Mouse (Mus musculus): ENCODE measurements around the gene Eftud2. TPM values are rescaled to one million over a fixed set of nuclear protein-coding genes. Genes with fewer than 3 reads are reported as not detected.
A peak's percentile ranks its signal among the peaks of the same experiment; 100 is the strongest.

Gene Eftud2
- polyA plus RNA-seq, 1 experiment = 190 TPM

DNA sequence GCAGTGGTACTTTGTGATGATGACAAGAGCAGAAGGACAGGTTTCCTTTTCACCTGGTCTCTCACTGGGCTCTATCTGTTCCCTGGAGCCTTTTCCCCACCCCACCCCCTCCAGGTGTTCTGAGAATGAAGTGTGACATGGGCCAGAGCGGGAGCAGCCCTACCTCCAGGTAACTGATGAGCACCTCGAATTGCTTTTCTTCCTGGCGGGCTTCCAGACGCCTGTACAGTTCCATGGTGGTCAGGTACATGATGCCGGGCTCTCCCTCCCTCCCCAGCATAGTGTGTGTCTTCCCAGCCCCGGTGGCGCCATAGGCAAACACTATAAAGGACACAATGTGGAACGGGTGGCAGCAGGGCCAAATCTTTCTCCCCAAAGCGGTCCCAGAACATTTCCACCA, 34.6 kb upstream of the Eftud2 start:
- Histone ChIP-seq H3K79me3 (ENCODE audit: low read depth) (peaks cover 46% of the 10 kb centered on the region), H3K36me3 (ENCODE audit: control insufficient read depth, insufficient read depth) (peaks cover 78% of the 10 kb centered on the region), H3K4me3 (ENCODE audit: insufficient read depth, poor library complexity, severe bottlenecking) (no peak overlapping the region), H3K79me2 (ENCODE audit: control insufficient read depth, insufficient read depth) (peaks cover 62% of the 10 kb centered on the region), H3K27me3 (ENCODE audit: control insufficient read depth, insufficient read depth, insufficient read length) (no peaks in the 10 kb centered on the region), H3ac (ENCODE audit: control insufficient read depth, insufficient read length, low read depth) (no peak overlapping the region)
- TF ChIP-seq CTCF (IDR thresholded peaks at IDR 0.05; ENCODE audit: control insufficient read depth, insufficient read depth, insufficient read length) (no peak), MYOG (IDR thresholded peaks at IDR 0.05; ENCODE audit: control insufficient read depth, extremely low read depth, insufficient read length) (no peak), USF1 (IDR thresholded peaks at IDR 0.05; ENCODE audit: low read depth) (no peak), FOSL1 (IDR thresholded peaks at IDR 0.05; ENCODE audit: insufficient read depth, low read length, poor library complexity, severe bottlenecking) (no peak), MAX (IDR thresholded peaks at IDR 0.05) (no peak)

DNA sequence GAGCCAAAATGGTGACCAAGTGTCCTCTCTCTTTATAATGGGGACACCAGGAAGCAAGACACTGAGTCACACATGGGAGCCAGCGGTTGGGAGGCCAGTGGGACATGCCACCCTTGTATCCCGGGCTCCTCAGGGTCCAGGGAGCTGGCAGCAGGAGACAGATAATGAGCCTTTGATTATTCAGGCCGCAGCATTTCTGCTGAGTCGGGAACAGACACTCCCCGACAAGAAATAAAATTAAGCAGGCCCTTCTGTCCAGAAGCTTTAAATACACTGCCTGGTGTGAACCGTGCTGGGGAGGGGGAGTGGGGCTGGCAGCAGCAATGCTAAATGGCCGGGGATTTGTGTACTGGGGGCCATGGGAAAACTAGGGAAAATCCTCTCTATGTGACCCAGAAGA, 30.6 kb upstream of the Eftud2 start:
- Histone ChIP-seq H3K79me3 (ENCODE audit: low read depth) (peaks cover 15% of the 10 kb centered on the region), H3K4me3 (ENCODE audit: insufficient read depth, poor library complexity, severe bottlenecking) (no peak overlapping the region), H3K79me2 (ENCODE audit: control insufficient read depth, insufficient read depth) (peaks cover 23% of the 10 kb centered on the region), H3ac (ENCODE audit: control insufficient read depth, insufficient read length, low read depth) (no peak overlapping the region), H3K36me3 (ENCODE audit: control insufficient read depth, insufficient read depth) (peaks cover 99% of the 10 kb centered on the region), H3K27me3 (ENCODE audit: control insufficient read depth, insufficient read depth, insufficient read length) (no peaks in the 10 kb centered on the region)
- TF ChIP-seq MYOD1 (IDR thresholded peaks at IDR 0.05; ENCODE audit: control insufficient read depth, insufficient read length, low read depth) (no peak), USF1 (IDR thresholded peaks at IDR 0.05; ENCODE audit: low read depth) (no peak), FOSL1 (IDR thresholded peaks at IDR 0.05; ENCODE audit: insufficient read depth, low read length, poor library complexity, severe bottlenecking) (no peak), MYOG (IDR thresholded peaks at IDR 0.05; ENCODE audit: control insufficient read depth, extremely low read depth, insufficient read length) (no peak), CEBPB (IDR thresholded peaks at IDR 0.05; ENCODE audit: low read depth) (no peak), CTCF (IDR thresholded peaks at IDR 0.05; ENCODE audit: control insufficient read depth, insufficient read depth, insufficient read length) (no peak), MAX (IDR thresholded peaks at IDR 0.05) (no peak)

DNA sequence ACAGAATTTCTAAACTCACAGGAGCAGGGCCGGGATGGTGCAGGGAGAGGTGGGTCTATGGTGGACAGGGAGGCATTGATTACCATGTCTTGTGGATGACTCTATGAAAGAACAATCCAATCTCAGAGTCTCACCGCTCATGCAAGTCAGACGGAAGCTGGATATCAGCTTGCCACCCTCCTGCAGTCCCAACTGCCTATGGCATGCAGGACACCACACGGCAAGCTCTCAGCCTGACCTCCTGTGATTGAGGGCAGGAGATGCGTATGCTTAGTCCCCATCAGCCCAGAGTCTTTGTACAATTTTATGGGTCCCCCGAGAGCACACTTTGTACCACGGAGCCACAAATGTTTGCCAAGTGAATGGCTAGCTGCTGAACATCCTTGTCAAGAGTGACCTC, 22.9 kb upstream of the Eftud2 start:
- Histone ChIP-seq H3ac (ENCODE audit: control insufficient read depth, insufficient read length, low read depth) (no peak overlapping the region), H3K27me3 (ENCODE audit: control insufficient read depth, insufficient read depth, insufficient read length) (no peaks in the 10 kb centered on the region)

DNA sequence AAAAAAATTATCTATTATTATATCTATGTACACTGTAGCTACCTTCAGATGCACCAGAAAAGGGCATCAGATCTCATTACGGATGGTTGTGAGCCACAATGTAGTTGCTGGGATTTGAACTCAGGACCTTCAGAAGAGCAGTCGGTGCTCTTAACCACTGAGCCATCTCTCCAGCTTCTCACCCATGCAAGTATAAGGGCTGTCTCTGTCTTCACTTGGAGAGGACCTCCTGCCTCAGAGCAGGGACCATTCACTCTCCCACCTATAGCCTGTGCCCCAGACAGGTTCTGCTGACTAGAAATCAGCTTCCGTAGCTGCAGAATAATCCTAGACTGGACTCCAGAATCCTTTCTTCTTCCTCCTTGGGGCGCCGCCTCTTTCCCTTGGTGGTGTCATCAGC, 21.3 kb upstream of the Eftud2 start:
- Histone ChIP-seq H3K79me3 (ENCODE audit: low read depth) (no peaks in the 10 kb centered on the region), H3K27me3 (ENCODE audit: control insufficient read depth, insufficient read depth, insufficient read length) (no peaks in the 10 kb centered on the region), H3K36me3 (ENCODE audit: control insufficient read depth, insufficient read depth) (peaks cover 24% of the 10 kb centered on the region), H3ac (ENCODE audit: control insufficient read depth, insufficient read length, low read depth) (no peak overlapping the region), H3K79me2 (ENCODE audit: control insufficient read depth, insufficient read depth) (no peaks in the 10 kb centered on the region), H3K4me3 (ENCODE audit: insufficient read depth, poor library complexity, severe bottlenecking) (no peak overlapping the region)
- TF ChIP-seq FOSL1 (IDR thresholded peaks at IDR 0.05; ENCODE audit: insufficient read depth, low read length, poor library complexity, severe bottlenecking) (no peak), CEBPB (IDR thresholded peaks at IDR 0.05; ENCODE audit: low read depth) (no peak), CTCF (IDR thresholded peaks at IDR 0.05; ENCODE audit: control insufficient read depth, insufficient read depth, insufficient read length) (no peak), MYOG (IDR thresholded peaks at IDR 0.05; ENCODE audit: control insufficient read depth, extremely low read depth, insufficient read length) (no peak), MAX (IDR thresholded peaks at IDR 0.05) (no peak), MYOD1 (IDR thresholded peaks at IDR 0.05; ENCODE audit: control insufficient read depth, insufficient read length, low read depth) (no peak), USF1 (IDR thresholded peaks at IDR 0.05; ENCODE audit: low read depth) (no peak)

More for the DNA sequence above, 22.9 kb upstream of the Eftud2 start:
- H3K4me3 ChIP-seq (ENCODE audit: insufficient read depth, poor library complexity, severe bottlenecking) = no peak overlapping the region
- H3K36me3 ChIP-seq (ENCODE audit: control insufficient read depth, insufficient read depth) = peaks cover 40% of the 10 kb centered on the region
- no peaks in the 10 kb centered on the region for H3K79me2 ChIP-seq (ENCODE audit: control insufficient read depth, insufficient read depth)
- H3K79me3 ChIP-seq (ENCODE audit: low read depth) = no peaks in the 10 kb centered on the region
- no peak for TF ChIP-seq FOSL1 (IDR thresholded peaks at IDR 0.05; ENCODE audit: insufficient read depth, low read length, poor library complexity, severe bottlenecking)
- TF ChIP-seq USF1 (IDR thresholded peaks at IDR 0.05; ENCODE audit: low read depth) = no peak
- no peak for TF ChIP-seq MYOG (IDR thresholded peaks at IDR 0.05; ENCODE audit: control insufficient read depth, extremely low read depth, insufficient read length)

- H3K36me3 ChIP-seq (ENCODE audit: control insufficient read depth, insufficient read depth) = peaks cover 15% of the 10 kb centered on the region
- no peaks in the 10 kb centered on the region for H3K79me2 ChIP-seq (ENCODE audit: control insufficient read depth, insufficient read depth)
- H3K79me3 ChIP-seq (ENCODE audit: low read depth) = no peaks in the 10 kb centered on the region
- H3K4me3 ChIP-seq (ENCODE audit: insufficient read depth, poor library complexity, severe bottlenecking) = no peak overlapping the region
- no peak overlapping the region for H3ac ChIP-seq (ENCODE audit: control insufficient read depth, insufficient read length, low read depth)
- no peaks in the 10 kb centered on the region for H3K27me3 ChIP-seq (ENCODE audit: control insufficient read depth, insufficient read depth, insufficient read length)
- no peak for TF ChIP-seq MYOD1 (IDR thresholded peaks at IDR 0.05; ENCODE audit: control insufficient read depth, insufficient read length, low read depth)
- no peak for TF ChIP-seq MAX (IDR thresholded peaks at IDR 0.05)
- no peak for TF ChIP-seq USF1 (IDR thresholded peaks at IDR 0.05; ENCODE audit: low read depth)
- no peak for TF ChIP-seq FOSL1 (IDR thresholded peaks at IDR 0.05; ENCODE audit: insufficient read depth, low read length, poor library complexity, severe bottlenecking)
- TF ChIP-seq CTCF (IDR thresholded peaks at IDR 0.05; ENCODE audit: control insufficient read depth, insufficient read depth, insufficient read length) = no peak
- no peak for TF ChIP-seq CEBPB (IDR thresholded peaks at IDR 0.05; ENCODE audit: low read depth)
- TF ChIP-seq MYOG (IDR thresholded peaks at IDR 0.05; ENCODE audit: control insufficient read depth, extremely low read depth, insufficient read length) = no peak
Measured at GRCm38 (mm10) chr11:102901199-102901598, 20.4 kb upstream of the Eftud2 start.

- H3K79me3 ChIP-seq (ENCODE audit: low read depth) = no peaks in the 10 kb centered on the region
- H3K79me2 ChIP-seq (ENCODE audit: control insufficient read depth, insufficient read depth) = no peaks in the 10 kb centered on the region
- TF ChIP-seq MAX (IDR thresholded peaks at IDR 0.05) (no peak), CEBPB (IDR thresholded peaks at IDR 0.05; ENCODE audit: low read depth) (no peak), MYOG (IDR thresholded peaks at IDR 0.05; ENCODE audit: control insufficient read depth, extremely low read depth, insufficient read length) (no peak), MYOD1 (IDR thresholded peaks at IDR 0.05; ENCODE audit: control insufficient read depth, insufficient read length, low read depth) (no peak), USF1 (IDR thresholded peaks at IDR 0.05; ENCODE audit: low read depth) (no peak), FOSL1 (IDR thresholded peaks at IDR 0.05; ENCODE audit: insufficient read depth, low read length, poor library complexity, severe bottlenecking) (no peak), CTCF (IDR thresholded peaks at IDR 0.05; ENCODE audit: control insufficient read depth, insufficient read depth, insufficient read length) (peak; percentile 77)
- H3ac ChIP-seq (ENCODE audit: control insufficient read depth, insufficient read length, low read depth) = no peak within 1 kb of the TSS
- H3K4me3 ChIP-seq (ENCODE audit: insufficient read depth, poor library complexity, severe bottlenecking) = no peak within 1 kb of the TSS
- H3K36me3 ChIP-seq (ENCODE audit: control insufficient read depth, insufficient read depth) = peaks cover 11% of the 10 kb centered on the region
- H3K27me3 ChIP-seq (ENCODE audit: control insufficient read depth, insufficient read depth, insufficient read length) = no peaks in the 10 kb centered on the region
Measured at GRCm38 (mm10) chr11:102900763-102901162, 20.0 kb upstream of the Eftud2 start, which contains the start of gene Gfap. TSS of gene Gfap (minus strand) at chr11:102900912.
